Mouse (Mus musculus) CH12.LX (cell line): ENCODE data around the gene Tcirg1.

Experiments used
- KAT2A ChIP-seq: IDR thresholded peaks from 2 replicates; pipeline ENCODE4 v1.6.1; 2012; ENCODE audit warnings: low read length, improper control_type of control experiment, inconsistent platforms; ENCODE audit not compliant: insufficient replicate concordance
- POLR2A ChIP-seq: IDR thresholded peaks from 2 replicates; pipeline ENCODE4 v1.6.1; 2011; ENCODE audit warnings: low read depth, mild to moderate bottlenecking, improper control_type of control experiment, low read length
- USF1 ChIP-seq: IDR thresholded peaks from 2 replicates; pipeline ENCODE4 v1.6.1; 2014; ENCODE audit warnings: low read depth, mild to moderate bottlenecking, inconsistent platforms, low read length, improper control_type of control experiment

GRCm38 (mm10) chr19:3884325-3884990 is 22.5 kb downstream of the Tcirg1 start:
- no peak for TF ChIP-seq POLR2A
- TF ChIP-seq KAT2A, result no peak
- TF ChIP-seq USF1, result no peak
